Mouse (Mus musculus) inflammation-experienced regulatory T-cells, adult 6 months (primary cell): ENCODE measurements around the gene Islr2. TPM values are rescaled to one million over a fixed set of nuclear protein-coding genes. Genes with fewer than 3 reads are reported as not detected.

Experiments used
- ATAC-seq: one replicate; pipeline ENCODE4 v1.8.0; 2017
- polyA plus RNA-seq, 3 experiments: library from polyadenylated mRNA; unstranded; fragments of 100-300 nt; shearing (Covaris generic); gene quantifications; one replicate each; pipeline ENCODE4 v1.2.1; 2017

Islr2 gene
- polyA plus RNA-seq, 3 experiments from 2014 or later: not detected

DNA sequence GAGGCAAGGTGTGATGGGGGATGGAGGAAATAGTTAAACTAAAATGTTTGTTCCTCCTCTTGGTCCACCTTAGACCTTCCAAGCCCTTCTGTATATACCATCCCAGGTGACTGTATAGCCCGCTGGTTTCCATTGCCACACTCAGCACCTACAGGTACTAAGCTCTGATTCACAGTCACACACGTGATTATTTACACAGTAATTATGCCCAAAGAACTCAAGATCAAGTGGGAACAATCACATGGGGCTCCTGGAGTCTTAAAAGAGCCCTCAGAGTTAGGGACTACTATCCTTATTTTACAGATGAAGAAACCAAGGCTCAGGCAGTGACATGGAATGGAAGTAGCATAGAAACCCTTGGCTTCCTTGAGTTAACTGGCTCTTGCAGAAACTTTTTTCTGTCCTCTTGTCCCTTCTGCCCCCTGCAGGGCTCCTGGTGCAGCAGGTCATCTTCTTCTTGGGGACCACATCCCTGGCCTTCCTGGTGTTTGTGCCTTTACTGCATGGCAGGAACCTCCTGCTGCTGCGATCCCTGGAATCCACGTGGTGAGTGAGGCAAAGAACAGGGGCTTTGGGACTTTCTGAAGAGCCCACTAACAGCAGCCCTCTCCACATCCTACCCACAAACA, 53.3 kb downstream of the Islr2 start:
- ATAC-seq: no peak

GRCm38 (mm10) chr9:58148806-58149205, 55.3 kb downstream of the Islr2 start:
- no peak for ATAC-seq

Other genes with a start within 250 kb of the Islr2 start
- gene Cyp11a1, start 197.9 kb downstream of the Islr2 start, polyA plus RNA-seq: under 1 TPM in 1 of 3 experiments, not detected in 2; 0.12 TPM
- gene Stra6, start 140.5 kb downstream of the Islr2 start, polyA plus RNA-seq: 1 to 10 TPM in 2 of 3 experiments, not detected in 1; 4.0 to 5.3 TPM
- gene Ccdc33, start 85.5 kb downstream of the Islr2 start, polyA plus RNA-seq: not detected
- gene Islr, start within 50 bp of the Islr2 start, polyA plus RNA-seq: 1 to 10 TPM in 1 of 3 experiments, under 1 TPM in 1, not detected in 1; 0.84 to 1.5 TPM
- gene Pml, start 45.5 kb upstream of the Islr2 start, polyA plus RNA-seq: 10 to 100 TPM; 40.6 to 53.9 (median 40.9) TPM
- gene Stoml1, start 48.8 kb upstream of the Islr2 start, polyA plus RNA-seq: 10 to 100 TPM; 11.9 to 42.4 (median 32.1) TPM
- not detected for gene Loxl1, start 108.9 kb upstream of the Islr2 start, polyA plus RNA-seq
- not detected for gene Tbc1d21, start 166.1 kb upstream of the Islr2 start, polyA plus RNA-seq